Mouse (Mus musculus): Measurements from ENCODE around the gene Celf5.
A peak's percentile ranks its signal among the peaks of the same experiment; 100 is the strongest.

Gene Celf5

GRCm38 (mm10) chr10:81413310-81414261 is 68.9 kb downstream of the Celf5 start:
- DNase-seq (ENCODE audit: low spot score): peak; percentile 90

- DNase-seq (ENCODE audit: low spot score): no peak
These were observed 69.8 kb downstream of the Celf5 start for GRCm38 (mm10) chr10:81412586-81413309.

GRCm38 (mm10) chr10:81411471-81412400 is 70.8 kb downstream of the Celf5 start:
- peak; percentile 71 for DNase-seq (ENCODE audit: low spot score)

- no peak for DNase-seq (ENCODE audit: low spot score)
These were observed 71.5 kb downstream of the Celf5 start for GRCm38 (mm10) chr10:81410981-81411380.

DNA sequence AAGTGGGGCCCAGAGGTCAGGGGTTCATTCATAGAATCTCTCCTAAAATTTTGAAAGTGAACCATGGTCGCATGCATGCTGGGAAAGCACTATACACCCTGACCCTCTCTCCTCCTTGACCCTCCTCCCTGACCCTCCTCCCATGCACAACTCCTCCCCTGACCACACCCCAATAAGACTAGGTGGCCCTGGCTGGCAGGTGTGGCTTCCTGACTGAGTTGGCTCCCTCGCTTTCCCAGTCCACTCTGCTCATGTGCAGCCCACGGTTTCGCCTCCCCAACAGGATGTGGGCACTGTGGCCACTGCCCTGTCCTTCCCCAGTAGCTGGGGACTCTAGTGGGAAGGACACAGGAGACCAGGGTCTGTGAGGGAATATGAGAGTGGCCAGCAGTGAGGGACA is 72.2 kb downstream of the Celf5 start:
- DNase-seq (ENCODE audit: low spot score): no peak

DNA sequence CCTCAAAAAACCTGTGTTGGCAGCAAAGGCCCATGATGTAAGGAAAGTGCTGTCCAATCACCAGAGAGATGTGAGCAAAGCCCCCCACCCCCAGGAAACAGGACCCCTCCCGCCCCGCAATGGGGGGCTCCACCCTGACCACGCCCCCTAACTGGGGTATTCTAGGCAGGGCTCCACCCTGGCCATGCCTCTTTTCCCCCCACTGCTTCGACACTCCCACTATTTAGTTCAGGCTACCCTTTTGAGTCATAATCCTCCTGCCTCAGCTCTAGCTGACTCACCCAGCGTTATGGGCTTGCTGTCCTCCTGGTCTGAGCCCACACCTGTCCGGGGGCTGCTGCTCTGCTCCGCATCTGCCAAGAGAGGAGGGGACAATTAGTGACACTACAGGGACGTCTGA is 73.2 kb downstream of the Celf5 start:
- DNase-seq (ENCODE audit: low spot score): no peak
